Mouse (Mus musculus) mature B cell (primary cell): ENCODE data around the gene Stard3nl.

Source experiments
- in situ Hi-C: fragments of 300-500 bp; cut with MboI; formaldehyde crosslinking; loops from 2 replicates; pipeline ENCODE4 v1.14.3; 2019

Gene Stard3nl

DNA sequence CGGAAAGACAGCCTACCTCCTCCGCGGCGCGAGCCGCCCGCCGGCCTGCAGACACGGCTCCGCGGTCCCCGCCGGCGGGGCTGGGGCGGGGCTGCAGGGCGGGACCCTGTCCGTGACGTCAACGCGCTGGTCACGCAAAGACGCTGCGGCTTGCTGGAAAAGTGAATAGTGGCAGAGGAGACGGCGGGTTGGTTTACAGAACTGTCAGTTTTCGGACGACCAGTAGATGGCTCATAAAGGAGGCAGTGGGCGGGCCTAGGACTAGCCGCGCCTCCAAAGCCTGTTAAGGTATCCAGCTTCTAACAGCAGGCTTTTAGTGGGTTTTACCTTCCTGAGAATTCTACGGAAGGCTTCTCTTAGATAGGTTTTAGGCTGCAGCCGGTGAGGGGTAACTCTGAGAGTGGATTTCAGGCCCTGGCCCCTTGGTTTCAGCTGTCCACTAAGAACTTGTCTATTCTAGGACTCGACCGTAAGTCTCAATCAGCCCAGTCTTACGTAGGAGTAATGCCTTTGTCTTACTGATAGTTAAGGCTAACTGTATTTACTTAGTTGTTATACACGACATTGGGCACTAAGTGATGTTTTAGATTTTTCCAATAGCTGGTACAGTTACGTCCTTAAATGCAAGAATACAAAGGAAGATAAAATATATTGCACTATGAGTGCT is at the start of gene Stard3nl:
TSS of gene Stard3nl (minus strand) at position 108 of the 667 bp plus-strand sequence.
- in situ Hi-C loops = no loop called here

DNA sequence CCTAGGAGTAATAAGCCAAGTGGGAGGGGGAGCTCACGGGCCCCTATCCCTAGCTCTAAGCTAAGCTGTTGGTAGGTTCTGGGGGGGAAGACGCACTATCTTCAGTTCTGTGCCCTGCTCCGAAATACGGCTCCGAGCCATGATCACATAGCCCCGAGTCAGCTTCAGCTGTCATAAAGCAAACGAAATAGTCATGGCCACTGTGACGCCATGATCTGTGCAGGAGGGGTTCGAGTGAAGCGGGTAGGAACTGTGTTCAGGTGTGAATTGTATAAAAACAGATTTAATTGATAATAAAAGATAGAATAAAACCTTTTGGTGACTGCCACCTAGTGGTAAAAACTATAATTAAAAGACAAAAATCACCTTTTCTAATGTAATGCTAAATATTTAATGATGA is 42.4 kb upstream of the Stard3nl start:
- in situ Hi-C loops = loop anchor here (5.0 kb wide), 1 partner anchor 71 kb away; no protein-coding TSS in a partner anchor

DNA sequence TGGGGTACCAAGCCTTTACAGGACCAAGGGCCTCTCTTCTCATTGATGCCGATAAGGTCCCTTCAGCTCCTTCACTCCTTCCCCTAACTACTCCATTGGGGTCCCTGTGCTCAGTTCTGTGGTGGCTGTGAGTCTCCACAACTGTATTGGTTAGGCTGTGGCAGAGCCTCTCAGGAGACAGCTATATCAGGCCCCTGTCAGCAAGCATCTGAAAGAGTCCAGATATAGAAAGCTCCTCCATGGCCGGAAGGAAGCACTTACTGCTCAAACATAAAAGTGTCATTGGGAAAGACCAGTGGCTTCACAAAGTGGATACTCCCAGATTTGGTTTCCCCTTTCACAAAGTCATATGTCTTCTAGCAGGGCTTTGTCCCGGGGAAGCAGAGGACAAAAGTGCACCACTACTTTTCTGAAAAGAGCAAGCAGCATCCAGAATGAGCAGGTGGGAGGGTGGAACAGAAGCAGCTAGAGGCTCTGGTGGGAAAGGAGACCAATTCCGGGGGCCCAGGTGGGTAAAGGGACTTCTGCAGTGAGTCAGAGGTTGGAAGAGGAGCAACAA is 34.3 kb upstream of the Stard3nl start:
- in situ Hi-C loops = no loop called here

DNA sequence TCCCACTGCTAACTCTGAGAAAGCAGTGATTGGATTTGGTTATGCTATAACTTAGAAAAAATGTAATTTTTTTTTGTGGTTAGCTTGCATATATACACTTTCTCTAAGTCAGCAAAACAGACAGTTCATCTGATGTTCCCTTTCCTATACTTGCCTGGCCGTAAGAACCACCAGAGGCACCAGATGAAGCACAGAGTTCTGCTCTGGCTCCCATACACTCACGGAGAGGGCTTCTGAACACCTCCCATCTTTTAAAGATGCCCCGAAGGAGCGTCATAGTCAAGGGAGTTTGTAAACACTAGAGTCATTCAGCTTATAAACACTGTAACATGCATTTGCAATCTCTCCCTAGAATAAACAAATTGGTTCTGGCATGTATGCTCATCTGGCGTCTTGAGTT is 32.5 kb upstream of the Stard3nl start:
- in situ Hi-C loops = no loop called here

DNA sequence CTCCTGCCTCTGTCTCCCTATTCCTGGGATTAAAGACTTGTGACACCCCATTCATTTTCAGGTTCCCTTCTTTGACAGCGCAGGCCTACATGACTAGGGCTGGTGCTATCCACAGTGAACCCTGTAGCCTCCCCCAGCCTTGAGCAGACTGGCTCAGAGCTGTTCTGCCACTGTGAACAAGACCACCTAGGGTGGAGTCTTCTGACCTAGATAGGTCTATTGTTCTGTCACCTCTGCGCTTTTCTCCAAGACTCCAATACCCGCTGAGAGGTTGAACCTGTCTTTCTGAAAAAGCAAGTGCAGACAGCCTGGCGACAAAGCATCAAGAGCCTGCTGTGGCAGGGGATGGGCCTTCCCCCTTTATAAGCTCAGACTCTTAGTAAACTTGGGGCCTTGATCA is 29.0 kb upstream of the Stard3nl start:
- in situ Hi-C loops = loop anchor here (25.0 kb wide), 1 partner anchor 863 kb away; no protein-coding TSS in a partner anchor

DNA sequence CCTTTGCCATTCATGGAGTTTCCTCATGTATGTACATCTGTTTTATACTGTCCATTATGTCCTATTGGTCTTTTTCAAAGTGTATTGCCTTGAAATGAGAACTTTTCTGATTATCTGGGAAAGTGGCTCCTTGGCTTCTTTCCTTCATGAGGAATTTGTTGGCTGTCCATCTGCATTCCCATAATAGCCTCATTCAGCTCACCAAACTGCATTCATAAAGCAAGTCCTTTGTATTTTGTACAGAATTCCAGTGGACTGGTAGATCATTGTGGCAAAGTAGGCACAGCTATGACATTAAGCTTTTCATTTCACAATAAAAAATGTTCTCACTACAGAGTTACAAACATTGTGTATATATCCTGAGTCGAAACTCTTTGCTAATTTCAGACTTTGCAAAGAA is 26.9 kb upstream of the Stard3nl start:
- in situ Hi-C loops = loop anchor here (25.0 kb wide), 1 partner anchor 865 kb away; no protein-coding TSS in a partner anchor

DNA sequence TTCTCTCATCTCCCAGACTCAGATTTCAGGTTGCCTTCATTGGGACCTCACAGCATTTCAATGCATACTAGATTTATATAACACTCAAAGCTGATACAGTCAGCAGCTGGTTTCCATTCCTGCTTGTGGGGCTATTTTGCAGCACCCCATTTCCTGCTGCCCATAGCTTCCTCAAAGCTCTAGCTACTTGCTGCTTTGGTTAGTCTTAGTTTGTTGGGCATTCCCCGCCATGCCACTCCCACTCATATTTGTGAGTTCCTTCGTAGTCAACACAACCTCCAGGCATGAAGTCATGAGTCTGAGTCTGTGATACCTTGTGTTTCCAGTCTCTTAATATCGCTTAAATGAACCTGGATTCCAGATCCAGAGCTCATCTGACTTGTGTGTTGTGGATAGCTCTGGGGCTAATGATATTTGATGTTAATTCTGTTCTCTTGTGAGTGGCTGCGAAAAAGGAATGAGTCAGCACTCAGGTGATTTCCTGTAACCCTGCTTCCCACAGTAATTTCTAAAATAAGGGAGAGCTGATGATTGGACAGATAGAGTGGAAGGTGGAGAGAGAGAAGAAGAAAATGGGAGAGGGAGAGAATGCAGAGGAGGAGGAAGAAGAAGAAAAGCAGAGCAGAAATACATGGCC is 22.4 kb upstream of the Stard3nl start:
- in situ Hi-C loops = loop anchor here (25.0 kb wide), 1 partner anchor 869 kb away; no protein-coding TSS in a partner anchor

DNA sequence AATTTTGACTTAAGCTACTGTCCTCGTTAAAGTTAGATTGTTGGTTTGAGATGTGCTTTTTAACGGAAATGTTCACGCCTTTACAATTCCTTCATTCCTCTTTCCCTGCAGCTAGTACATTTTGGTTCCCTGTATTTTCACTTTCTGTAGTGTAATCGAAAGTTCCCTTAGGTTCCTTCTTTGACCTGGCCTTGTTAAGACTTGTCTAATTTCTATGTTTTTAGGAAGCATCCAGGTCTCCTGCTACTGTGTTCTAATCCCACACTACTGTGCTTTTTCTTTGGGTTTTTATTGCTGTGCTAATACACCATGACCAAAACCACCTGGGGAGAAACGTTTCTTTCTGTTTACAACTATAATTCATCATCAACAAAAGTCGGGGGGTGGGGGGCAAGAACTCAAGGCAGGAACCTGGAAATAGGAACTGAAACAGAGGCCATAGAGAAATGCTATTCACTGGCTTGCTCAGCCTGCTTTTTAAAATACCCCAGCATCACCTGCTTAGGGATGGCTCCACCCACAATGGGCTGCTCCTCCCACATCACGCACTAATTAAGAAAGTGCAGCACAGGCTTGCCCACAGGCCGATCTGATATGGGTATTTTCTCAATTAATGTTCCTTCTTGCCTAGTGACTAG is 20.4 kb upstream of the Stard3nl start:
- in situ Hi-C loops = loop anchor here (25.0 kb wide), 1 partner anchor 871 kb away; no protein-coding TSS in a partner anchor

DNA sequence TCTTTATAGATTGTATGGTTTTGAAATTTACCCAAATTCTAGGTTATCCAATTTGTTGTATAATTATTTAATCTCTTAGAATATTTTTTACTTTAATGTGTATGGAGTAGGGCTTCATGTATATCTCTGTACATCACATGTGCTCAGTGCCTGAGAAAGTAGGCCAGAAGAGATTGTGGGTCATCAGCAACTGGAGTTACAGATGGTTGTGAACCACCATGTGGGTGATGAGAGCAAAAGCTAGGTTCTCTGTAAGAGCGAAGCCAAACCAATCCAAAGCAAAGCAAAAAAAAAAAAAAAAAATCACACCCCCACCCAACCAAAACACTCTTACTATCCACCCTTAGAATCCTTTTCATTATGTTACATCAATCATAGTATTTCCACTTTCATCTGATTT is 19.7 kb upstream of the Stard3nl start:
- in situ Hi-C loops = loop anchor here (25.0 kb wide), 1 partner anchor 872 kb away; no protein-coding TSS in a partner anchor

DNA sequence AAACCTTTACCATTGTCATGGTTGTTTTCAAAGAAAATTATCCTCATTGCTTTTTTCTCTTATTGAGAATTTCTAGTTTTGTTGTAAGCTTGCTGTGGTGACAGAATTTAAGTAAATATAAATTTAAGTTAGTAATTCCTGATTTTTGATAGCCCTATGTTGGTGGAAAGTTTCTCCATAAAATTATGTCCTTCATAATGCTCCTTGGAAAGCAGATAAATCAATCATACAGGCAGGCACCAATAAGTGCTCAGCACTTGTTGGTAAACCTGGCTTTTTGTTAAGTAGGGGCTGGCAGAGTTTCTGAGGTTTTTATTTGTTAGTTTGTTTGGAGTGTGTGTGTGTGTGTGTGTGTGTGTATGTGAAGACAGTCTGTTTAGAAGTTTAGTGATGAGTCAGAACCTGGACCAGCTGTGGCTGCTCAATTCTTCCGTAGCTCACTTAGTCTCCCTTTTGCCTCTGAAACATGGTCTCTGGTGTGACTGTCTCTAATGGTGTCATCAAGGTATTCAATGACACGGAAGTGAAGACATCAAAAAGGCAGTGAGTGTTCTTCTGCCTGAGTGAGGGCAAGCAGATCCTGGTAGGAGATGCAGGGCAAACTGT is 16.8 kb upstream of the Stard3nl start:
- in situ Hi-C loops = loop anchor here (25.0 kb wide), 1 partner anchor 875 kb away; no protein-coding TSS in a partner anchor

DNA sequence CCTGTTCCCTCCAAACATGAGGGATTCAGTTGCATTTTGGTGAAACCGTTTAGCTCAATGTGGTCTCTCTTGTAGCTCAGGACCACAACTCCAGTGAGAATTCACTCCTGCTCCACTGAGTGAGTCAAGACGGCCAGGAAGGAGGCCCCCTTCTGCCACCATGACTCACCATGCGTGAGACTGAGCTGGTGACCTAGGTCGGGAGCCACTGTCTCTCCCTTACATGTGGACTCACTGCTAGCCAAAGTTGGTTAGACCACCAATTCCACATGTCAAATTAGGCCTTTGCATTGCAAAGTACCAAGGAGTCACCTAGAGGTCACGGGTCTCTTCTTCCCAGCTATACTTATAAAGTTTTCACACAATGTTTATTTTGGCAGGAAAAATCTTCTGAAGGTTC is 16.3 kb upstream of the Stard3nl start:
- in situ Hi-C loops = loop anchor here (25.0 kb wide), 1 partner anchor 875 kb away; no protein-coding TSS in a partner anchor

DNA sequence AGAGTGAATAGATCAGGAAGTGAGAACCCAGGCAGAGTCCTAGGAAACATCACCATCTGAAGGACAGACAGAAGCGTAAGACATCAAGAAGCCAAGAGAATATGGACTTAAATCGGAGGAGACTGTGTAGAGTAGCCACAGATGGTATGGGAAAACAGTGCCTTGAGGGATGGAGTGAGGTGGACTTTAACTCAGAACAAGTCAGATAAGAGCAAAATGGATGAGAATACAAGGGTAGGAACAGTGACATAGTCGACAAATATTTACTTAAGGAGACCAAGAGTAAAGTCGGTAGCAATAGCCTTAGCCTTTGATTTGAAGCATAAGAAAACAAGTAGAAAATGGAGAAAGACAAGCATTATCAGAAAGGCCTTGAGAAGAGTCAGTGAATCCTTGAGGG is 15.1 kb upstream of the Stard3nl start:
- in situ Hi-C loops = loop anchor here (25.0 kb wide), 1 partner anchor 877 kb away; no protein-coding TSS in a partner anchor

DNA sequence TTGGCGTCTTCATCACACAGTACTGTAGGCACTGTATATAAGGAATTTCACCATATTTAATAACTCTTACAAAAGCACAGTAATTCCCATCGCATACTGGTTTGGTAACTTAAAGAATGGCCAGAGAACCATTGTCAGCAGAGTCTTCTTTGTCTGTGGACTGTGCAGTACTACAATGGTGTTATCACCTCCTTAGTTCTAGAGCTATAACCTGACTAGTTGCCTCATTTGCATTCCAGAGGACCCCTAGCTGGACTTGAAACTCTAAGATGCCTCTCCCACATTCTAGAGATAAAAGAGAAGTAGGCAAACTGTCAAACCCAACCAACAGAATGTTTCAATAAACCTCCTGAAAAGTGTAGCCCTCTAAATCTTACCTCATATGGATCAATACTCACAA is 12.4 kb upstream of the Stard3nl start:
- in situ Hi-C loops = loop anchor here (25.0 kb wide), 1 partner anchor 879 kb away; no protein-coding TSS in a partner anchor

DNA sequence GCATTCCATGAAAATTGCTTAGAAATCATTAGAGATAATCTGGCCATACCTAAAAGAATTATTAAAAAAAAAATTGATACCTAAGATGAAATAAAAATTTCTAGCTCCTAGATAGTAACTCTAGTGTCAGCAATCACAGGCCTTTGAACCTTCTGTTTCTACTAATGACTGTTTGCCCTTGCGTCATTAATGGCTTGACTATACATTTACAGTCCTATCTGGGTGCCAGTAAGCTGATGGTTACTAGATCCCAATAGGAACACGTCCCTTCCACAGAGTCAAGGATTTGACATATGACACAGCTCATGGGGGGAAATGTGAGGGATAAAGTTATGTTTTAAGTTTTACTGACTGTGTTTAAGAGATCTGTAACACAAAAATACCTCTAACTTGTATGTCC is 9.0 kb upstream of the Stard3nl start:
- in situ Hi-C loops = loop anchor here (25.0 kb wide), 1 partner anchor 883 kb away; no protein-coding TSS in a partner anchor

DNA sequence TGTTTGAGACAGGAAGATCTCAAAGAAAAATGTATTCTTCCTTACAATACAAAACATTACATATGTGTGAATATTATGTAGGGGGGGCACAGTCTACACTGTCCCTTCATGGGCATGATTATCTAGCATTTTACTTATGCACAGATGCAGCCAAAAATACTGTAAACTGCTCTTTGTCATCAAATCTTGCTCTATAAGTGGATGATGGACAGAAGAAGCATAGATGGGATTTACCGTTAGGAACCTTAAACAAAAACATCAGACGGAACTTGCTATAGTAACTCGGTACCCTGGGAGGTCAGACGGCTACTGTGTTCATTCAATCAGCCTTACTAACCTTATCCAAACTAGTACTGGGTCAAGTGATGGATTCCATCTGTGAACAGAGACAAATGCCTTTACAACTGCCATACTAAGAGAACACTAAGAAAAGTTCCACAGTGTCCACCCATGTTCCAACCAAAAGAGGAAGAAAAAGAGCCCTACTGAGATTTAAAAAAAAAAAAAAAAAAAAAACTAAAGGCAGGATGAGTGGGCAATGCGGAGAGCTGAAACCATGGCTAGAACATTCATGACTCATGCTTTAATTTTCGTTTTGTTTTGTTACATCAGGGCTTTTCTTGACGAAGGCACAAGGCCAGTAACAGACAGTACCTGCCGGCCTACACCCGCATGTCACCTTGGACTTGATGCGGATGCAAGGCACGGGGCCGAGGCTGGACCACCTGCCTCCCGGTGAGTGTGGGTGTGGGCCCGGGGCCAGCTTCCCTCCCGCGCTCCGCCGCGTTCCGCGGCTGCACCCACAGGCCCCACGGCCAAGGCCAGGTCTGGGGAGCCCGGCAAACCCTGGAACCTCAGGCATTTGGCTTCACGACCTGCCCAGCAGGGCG is 552 bp downstream of the Stard3nl start:
- in situ Hi-C loops = no loop called here

DNA sequence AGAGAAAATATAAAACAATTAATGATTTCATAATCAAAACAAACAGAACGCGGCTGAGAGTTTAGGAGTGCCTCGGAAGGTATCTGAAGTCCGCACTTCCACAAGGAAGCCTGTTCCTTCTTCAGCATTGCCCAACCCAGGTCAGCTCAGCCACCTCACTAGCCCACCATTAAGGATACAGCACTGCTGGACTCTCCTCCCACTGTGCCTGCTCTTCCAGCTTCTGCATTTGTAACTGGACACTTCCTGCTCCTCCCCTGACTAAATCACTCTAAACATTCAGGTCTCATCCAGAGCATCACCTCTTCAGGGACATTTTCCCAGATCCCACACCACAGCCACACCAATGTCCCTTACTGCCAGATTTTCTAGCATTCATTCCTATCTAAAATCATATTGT is 1.4 kb downstream of the Stard3nl start:
- in situ Hi-C loops = no loop called here

DNA sequence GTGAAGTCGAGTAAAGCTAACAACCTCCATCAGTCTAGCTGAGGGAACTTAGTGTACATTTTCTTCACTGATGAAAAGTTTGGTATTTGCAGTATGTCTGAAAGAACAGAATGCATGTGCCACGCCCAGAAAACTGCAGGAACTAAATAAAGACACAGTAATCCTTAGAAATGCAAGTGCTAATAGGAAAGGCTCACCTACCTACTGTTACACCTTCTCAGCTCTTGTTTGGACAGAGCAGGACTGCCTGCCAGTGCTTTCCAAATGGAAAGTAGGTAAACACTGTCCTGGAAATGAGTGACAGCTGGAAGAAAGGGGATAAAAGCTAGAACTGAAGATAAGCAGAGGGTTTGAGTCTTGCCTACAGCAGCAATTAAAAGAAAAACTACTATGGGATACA is 1.9 kb downstream of the Stard3nl start:
- in situ Hi-C loops = no loop called here

DNA sequence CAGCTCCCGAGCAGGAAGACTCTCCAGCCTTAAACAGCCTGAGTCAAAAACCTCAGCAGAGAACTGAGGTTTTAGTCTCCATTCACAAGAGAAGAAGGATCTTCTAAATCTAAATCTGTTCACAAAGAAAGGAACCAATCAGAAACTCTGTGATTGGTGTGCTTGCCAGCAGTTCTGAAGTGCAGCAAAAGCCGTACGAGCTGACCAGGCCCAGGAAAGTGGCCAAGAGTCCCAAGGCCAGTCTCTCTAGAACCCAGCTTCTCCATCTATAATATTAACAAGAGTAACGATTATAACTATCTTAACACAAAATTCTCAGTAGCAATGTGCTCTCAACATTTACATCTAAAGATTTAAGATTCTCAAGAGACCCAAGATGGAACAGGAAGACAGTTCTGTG is 4.0 kb downstream of the Stard3nl start:
- in situ Hi-C loops = no loop called here

DNA sequence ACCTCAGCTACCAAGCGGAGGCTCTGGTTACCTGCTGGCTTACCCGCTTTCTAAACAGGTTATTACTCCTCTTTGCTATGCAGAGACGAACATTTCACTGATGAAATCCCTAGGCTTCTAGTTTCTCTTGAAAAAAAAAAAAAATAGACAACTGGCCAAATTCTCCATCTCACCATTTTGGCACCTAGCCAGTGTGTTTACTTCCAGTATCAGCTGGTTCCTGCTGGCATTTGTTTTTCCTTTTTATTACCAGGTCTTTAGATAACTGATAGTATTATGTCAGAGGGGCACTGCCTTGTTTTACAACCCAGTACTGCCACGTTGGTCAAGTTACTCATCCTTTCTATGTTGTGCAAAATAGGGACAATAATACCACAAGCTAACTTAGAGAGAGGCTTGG is 5.3 kb downstream of the Stard3nl start:
- in situ Hi-C loops = no loop called here

DNA sequence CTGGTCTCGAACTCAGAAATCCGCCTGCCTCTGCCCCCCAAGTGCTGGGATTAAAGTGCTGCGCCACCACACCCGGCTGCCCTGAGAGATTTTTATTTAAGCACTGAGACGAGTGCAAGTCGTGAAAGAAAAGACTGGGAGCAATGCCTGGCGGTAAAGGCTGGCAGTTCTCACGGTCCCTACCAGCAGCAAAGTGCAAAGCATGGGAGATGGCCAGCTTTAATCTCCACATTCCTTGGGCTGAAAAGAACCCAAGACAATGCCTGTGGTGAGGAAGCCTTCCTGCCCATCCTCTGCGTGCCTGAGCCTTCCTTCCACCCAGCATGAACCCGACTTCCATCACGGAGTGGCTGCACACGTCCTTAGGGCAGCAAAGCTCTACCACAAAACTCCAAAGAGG is 5.7 kb downstream of the Stard3nl start:
- in situ Hi-C loops = no loop called here

DNA sequence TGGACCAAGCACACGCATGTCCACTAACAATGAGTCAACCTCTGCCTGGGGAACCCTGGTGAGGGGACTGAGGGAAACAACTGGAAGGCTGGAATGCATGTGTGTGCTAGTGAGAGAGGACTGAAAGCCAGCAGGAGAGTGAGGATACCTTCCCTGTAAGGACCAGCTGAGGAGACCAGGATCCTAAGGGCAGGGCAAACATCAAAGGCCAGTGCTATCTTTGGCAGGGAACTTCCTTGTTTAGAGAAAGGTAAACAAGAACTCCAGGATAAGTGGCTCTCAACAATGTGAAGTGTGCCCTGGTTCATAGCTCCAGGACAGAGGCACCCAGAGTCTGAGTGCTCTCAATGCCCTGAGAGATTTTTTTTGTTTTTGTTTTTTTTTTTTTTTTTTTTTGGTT is 6.2 kb downstream of the Stard3nl start:
- in situ Hi-C loops = no loop called here
